Mouse (Mus musculus) ES-E14 (cell line): ENCODE measurements at regions not wholly inside any gene's neighbourhood (a gene's known extent, or its start where the extent isn't known, plus 50 kb on each side); places are given as distances from the start of the nearest gene placed in this dataset.

Source experiments
- CHD2 ChIP-seq: IDR thresholded peaks from 2 replicates; pipeline ENCODE4 v1.6.1; 2014; ENCODE audit warnings: mild to moderate bottlenecking, low read depth, low read length, inconsistent platforms
- HCFC1 ChIP-seq: IDR thresholded peaks from 2 replicates; pipeline ENCODE4 v1.6.1; 2012; ENCODE audit warnings: low read length, inconsistent platforms, borderline replicate concordance; ENCODE audit not compliant: insufficient read depth
- MAFK ChIP-seq: IDR thresholded peaks from 2 replicates; pipeline ENCODE4 v1.6.1; 2014; ENCODE audit warnings: mild to moderate bottlenecking, low read depth, low read length, inconsistent platforms; ENCODE audit not compliant: insufficient read depth

DNA sequence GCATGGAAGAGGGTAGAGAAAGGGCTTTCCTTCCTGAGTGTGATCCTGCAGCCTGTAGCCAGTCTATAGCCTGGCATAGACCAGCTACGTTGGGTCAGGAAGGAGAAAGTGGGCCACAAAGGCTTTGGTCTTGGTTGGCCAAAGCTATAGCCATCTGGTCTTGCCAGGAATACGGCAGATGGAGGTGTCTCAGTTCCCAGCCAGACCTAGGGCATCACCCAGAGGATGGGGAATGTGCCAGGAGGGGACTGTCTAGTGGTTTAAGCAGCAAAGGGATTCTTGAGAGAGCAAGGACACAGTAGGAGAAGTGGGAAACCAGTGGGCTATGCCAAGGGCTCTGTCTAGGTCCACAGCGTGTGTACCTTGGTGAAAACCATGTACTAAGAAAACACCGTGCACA is 251.3 kb upstream of the 9630041A04Rik start:
- TF ChIP-seq MAFK, result no peak
- no peak for TF ChIP-seq HCFC1
- no peak for TF ChIP-seq CHD2
